21 mouse cellular contexts compared by ENCODE assay signal in genomic region chr5:44162786-44163185, GRCm38 (mm10).
"Had no signal": no experiment of that assay in that cellular context is flagged by ENCODE, and none has a peak within 500 bp of the region (broad histone marks: within the 10 kb centered on the region; RNA-seq: fewer than 3 reads in every experiment).

No protein-coding gene starts in this region.

- DNase-seq: kidney, adult 2 months; kidney, postnatal 25 days; layer of hippocampus, adult 9-11 months; lung, adult 18-20 months; lung, postnatal 10 days; lung, postnatal 36 days; right cerebral cortex, postnatal 14 days; right cerebral cortex, postnatal 4 days; thymus, adult 2 months; thymus, postnatal 14 days; thymus, postnatal 4 days had no signal

- H3K4me1 ChIP-seq: lung, embryonic 15.5 days; midbrain, embryonic 10.5 days; midbrain, embryonic 13.5 days; neural tube, embryonic 13.5 days had no signal

- H3K4me3 ChIP-seq: layer of hippocampus, adult 2 months; lung, embryonic 15.5 days; megakaryocyte, embryonic 14.5 days; midbrain, embryonic 10.5 days; midbrain, embryonic 13.5 days; myocyte; neural tube, embryonic 13.5 days had no signal

- H3K27ac ChIP-seq: kidney, postnatal 0 days; layer of hippocampus, adult 2 months; liver, embryonic 14.5 days; lung, embryonic 15.5 days; midbrain, embryonic 10.5 days; midbrain, embryonic 13.5 days; neural tube, embryonic 13.5 days; stomach, postnatal 0 days had no signal

- H3K27me3 ChIP-seq: lung, embryonic 15.5 days; megakaryocyte, embryonic 14.5 days; midbrain, embryonic 13.5 days; neural tube, embryonic 13.5 days had no signal

- H3K4me2 ChIP-seq: lung, embryonic 15.5 days; midbrain, embryonic 13.5 days; neural tube, embryonic 13.5 days had no signal

- H3K9me3 ChIP-seq: lung, embryonic 15.5 days; megakaryocyte, embryonic 14.5 days; midbrain, embryonic 10.5 days; midbrain, embryonic 13.5 days; neural tube, embryonic 13.5 days had no signal

- H3K36me3 ChIP-seq: lung, embryonic 15.5 days; midbrain, embryonic 10.5 days; midbrain, embryonic 13.5 days; neural tube, embryonic 13.5 days had no signal

- H3K9ac ChIP-seq: liver, embryonic 14.5 days; lung, embryonic 15.5 days; midbrain, embryonic 13.5 days; neural tube, embryonic 13.5 days had no signal
